Mouse (Mus musculus) stomach, postnatal 0 days (tissue): ENCODE data around the gene Atp1a3.

Experiments
- CTCF ChIP-seq: IDR thresholded peaks from 2 replicates; pipeline ENCODE4 v1.5.1; 2016; ENCODE audit warnings: antibody characterized with exemption, low read depth, mild to moderate bottlenecking, moderate library complexity
- EP300 ChIP-seq: optimal IDR thresholded peaks from 2 replicates; pipeline ENCODE3; 2016; ENCODE audit warnings: antibody characterized with exemption

DNA sequence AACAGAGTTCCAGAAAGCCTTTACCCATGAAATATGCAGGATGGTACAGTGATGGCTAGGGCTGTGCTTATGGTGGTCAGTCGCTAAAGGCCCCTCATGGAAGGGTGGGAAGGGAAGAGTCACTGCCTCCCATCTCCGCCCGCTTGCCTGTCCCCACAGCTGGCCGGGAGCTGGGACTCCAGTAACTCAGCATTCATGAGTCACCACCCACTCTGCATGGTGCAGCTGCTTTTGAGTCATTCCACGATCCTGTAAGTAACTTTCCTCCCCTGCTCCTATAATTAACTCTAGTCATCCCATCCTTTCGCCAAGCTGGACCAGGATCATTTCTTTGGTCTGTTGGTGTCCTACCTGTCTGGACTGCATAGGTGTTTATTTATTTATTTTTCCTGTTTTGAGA lies 12.7 kb downstream of the Atp1a3 start:
- TF ChIP-seq EP300 = no peak
- no peak for TF ChIP-seq CTCF
